Mouse (Mus musculus) C2C12 (cell line): ENCODE measurements around the gene Tanc1. TPM values are rescaled to one million over a fixed set of nuclear protein-coding genes. Genes with fewer than 3 reads are reported as not detected.

Source experiments
- H3K27me3 ChIP-seq: one replicate; pipeline ENCODE4 v1.6.1; 2011; ENCODE audit not compliant: control insufficient read depth, insufficient read depth, insufficient read length
- H3K36me3 ChIP-seq: one replicate; pipeline ENCODE4 v1.6.1; 2011; ENCODE audit not compliant: control insufficient read depth, insufficient read depth
- H3K4me3 ChIP-seq: one replicate; pipeline ENCODE4 v1.5.1; 2011; ENCODE audit warnings: mild to moderate bottlenecking, control low read depth; ENCODE audit not compliant: poor library complexity, insufficient read depth, severe bottlenecking
- H3K79me2 ChIP-seq: one replicate; pipeline ENCODE4 v1.6.1; 2011; ENCODE audit not compliant: control insufficient read depth, insufficient read depth
- H3K79me3 ChIP-seq: one replicate; pipeline ENCODE4 v1.6.1; 2011; ENCODE audit warnings: low read depth, control low read depth
- H3ac ChIP-seq: one replicate; pipeline ENCODE3; 2011; ENCODE audit warnings: low read depth; ENCODE audit not compliant: control insufficient read depth, insufficient read length
- CEBPB ChIP-seq: IDR thresholded peaks from one replicate; pipeline ENCODE4 v1.6.1; 2011; ENCODE audit warnings: low read depth, mild to moderate bottlenecking, control low read depth, moderate library complexity
- CTCF ChIP-seq: IDR thresholded peaks from one replicate; pipeline ENCODE4 v1.5.1; 2011; ENCODE audit not compliant: control insufficient read depth, insufficient read depth, insufficient read length
- FOSL1 ChIP-seq: IDR thresholded peaks from one replicate; pipeline ENCODE4 v1.8.0; 2011; ENCODE audit warnings: mild to moderate bottlenecking, low read length; ENCODE audit not compliant: poor library complexity, insufficient read depth, severe bottlenecking
- MAX ChIP-seq: IDR thresholded peaks from one replicate; pipeline ENCODE4 v1.6.1; 2011; ENCODE audit warnings: mild to moderate bottlenecking, control low read depth
- MYOD1 ChIP-seq: IDR thresholded peaks from one replicate; pipeline ENCODE4 v1.6.1; 2011; ENCODE audit warnings: low read depth; ENCODE audit not compliant: control insufficient read depth, insufficient read length
- MYOG ChIP-seq: IDR thresholded peaks from one replicate; pipeline ENCODE4 v1.6.1; 2011; ENCODE audit not compliant: control insufficient read depth, insufficient read length; ENCODE audit errors: extremely low read depth
- USF1 ChIP-seq: IDR thresholded peaks from one replicate; pipeline ENCODE4 v1.6.1; 2011; ENCODE audit warnings: low read depth, mild to moderate bottlenecking, control low read depth, moderate library complexity
- polyA plus RNA-seq: library from polyadenylated mRNA; unstranded; fragments of >200 nt; fragmentation: generic; extraction: Trizol; gene quantifications from one replicate; pipeline ENCODE4 v1.2.1, GENCODE M21; 2012; ENCODE audit warnings: missing spikeins

The Tanc1 gene
- polyA plus RNA-seq, 1 experiment = 24.9 TPM

- Histone ChIP-seq H3K27me3 (no peaks in the 10 kb centered on the region), H3K4me3 (no peak overlapping the region), H3K79me2 (peaks cover 86% of the 10 kb centered on the region), H3ac (no peak overlapping the region), H3K36me3 (peaks cover 19% of the 10 kb centered on the region), H3K79me3 (peaks cover 67% of the 10 kb centered on the region)
- TF ChIP-seq MYOD1 (no peak), CTCF (no peak), MYOG (no peak), CEBPB (no peak), MAX (no peak), USF1 (no peak), FOSL1 (no peak)
These were observed 59.8 kb downstream of the Tanc1 start for GRCm38 (mm10) chr2:59671671-59672070.

DNA sequence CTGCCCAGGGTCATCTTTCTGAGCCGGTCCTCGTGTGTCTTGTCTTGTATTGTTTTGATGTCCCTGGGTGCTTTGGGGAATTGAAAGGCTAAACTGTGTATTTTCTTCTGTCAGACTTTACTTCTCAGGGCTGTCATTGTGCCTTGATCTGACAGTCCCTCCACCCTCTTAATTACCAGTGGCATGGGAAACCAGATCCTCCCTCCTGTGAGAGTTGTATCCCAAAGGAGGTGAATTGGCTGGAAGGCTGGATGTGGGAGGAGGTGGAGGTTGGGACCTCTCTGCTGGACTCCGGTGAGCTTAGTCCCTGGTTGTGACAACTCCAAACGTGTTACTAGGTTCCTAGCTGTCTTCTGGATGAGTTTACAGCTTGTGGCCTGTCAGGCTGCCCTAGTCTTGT, 60.2 kb downstream of the Tanc1 start:
- Histone ChIP-seq H3K79me3 (peaks cover 66% of the 10 kb centered on the region), H3K36me3 (peaks cover 15% of the 10 kb centered on the region), H3K79me2 (peaks cover 86% of the 10 kb centered on the region), H3ac (no peak overlapping the region), H3K27me3 (no peaks in the 10 kb centered on the region), H3K4me3 (no peak overlapping the region)
- TF ChIP-seq FOSL1 (no peak), MAX (no peak), USF1 (no peak), CEBPB (no peak), MYOD1 (no peak), MYOG (no peak), CTCF (no peak)

GRCm38 (mm10) chr2:59672686-59673085, 60.8 kb downstream of the Tanc1 start:
- no peak overlapping the region for H3K4me3 ChIP-seq
- peaks cover 86% of the 10 kb centered on the region for H3K79me2 ChIP-seq
- H3K36me3 ChIP-seq = peaks cover 10% of the 10 kb centered on the region
- no peak for TF ChIP-seq USF1
- TF ChIP-seq FOSL1 = no peak
- no peak for TF ChIP-seq MYOG
- no peak for TF ChIP-seq MAX
- TF ChIP-seq CTCF = no peak
- TF ChIP-seq CEBPB = no peak
- TF ChIP-seq MYOD1 = no peak
- no peaks in the 10 kb centered on the region for H3K27me3 ChIP-seq
- peaks cover 66% of the 10 kb centered on the region for H3K79me3 ChIP-seq
- H3ac ChIP-seq = no peak overlapping the region

DNA sequence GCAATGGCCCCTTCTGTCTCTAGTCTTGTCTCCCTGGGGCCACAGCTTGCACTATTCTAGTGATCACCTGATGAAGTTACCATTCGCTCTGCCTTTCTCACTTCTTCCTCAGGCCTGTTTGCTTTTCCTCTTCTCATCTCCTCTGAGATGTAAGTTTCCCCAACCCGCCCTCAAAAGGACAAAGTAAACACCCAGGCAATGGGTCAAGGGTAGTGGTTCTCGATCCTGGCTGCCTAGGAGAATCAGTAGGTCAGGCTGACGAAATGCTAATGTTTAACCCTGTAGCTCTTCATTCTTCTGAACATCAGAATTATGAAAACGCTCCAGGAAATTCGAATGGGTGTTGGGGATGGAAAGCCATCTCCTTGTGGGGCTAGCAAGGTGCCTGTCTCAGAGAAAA, 61.5 kb downstream of the Tanc1 start:
- Histone ChIP-seq H3ac (no peak overlapping the region), H3K79me2 (peaks cover 86% of the 10 kb centered on the region), H3K27me3 (no peaks in the 10 kb centered on the region), H3K4me3 (no peak overlapping the region), H3K36me3 (peaks cover 3% of the 10 kb centered on the region), H3K79me3 (peaks cover 68% of the 10 kb centered on the region)
- no peak for TF ChIP-seq CTCF
- no peak for TF ChIP-seq USF1
- no peak for TF ChIP-seq CEBPB
- TF ChIP-seq FOSL1 = no peak
- no peak for TF ChIP-seq MYOD1
- TF ChIP-seq MAX = no peak
- no peak for TF ChIP-seq MYOG

DNA sequence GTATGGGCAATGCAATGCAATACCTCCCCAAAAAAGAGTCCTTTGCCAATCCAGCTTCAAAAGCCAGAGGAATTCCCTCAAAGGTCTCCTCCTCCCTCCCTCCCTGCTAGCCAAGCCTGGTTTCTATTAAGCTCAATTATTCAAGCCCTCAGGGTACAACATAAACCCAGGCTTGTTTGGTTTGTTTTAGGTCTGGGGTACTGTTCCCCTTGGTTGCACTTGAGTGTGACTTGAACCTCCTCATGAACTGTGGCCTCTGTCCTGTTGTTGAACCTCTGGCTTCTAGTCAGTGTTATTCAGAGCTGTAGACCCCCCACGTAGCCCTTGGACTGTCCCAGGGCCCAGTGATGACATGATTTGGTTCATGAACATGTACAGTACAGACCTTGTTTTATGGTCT, 62.0 kb downstream of the Tanc1 start:
- Histone ChIP-seq H3K79me2 (peaks cover 86% of the 10 kb centered on the region), H3ac (no peak overlapping the region), H3K4me3 (no peak overlapping the region), H3K36me3 (peaks cover 3% of the 10 kb centered on the region), H3K27me3 (no peaks in the 10 kb centered on the region), H3K79me3 (peaks cover 72% of the 10 kb centered on the region)
- TF ChIP-seq CTCF (no peak), MAX (no peak), CEBPB (no peak), FOSL1 (no peak), MYOD1 (no peak), USF1 (no peak), MYOG (no peak)
